Mouse (Mus musculus) A20 (cell line): ENCODE results near the gene Cachd1.

Source experiments
- DNase-seq: peaks from one replicate; pipeline ENCODE4 v3.0.0-alpha.2; 2011; ENCODE audit warnings: low read depth, low spot score

Gene Cachd1

DNA sequence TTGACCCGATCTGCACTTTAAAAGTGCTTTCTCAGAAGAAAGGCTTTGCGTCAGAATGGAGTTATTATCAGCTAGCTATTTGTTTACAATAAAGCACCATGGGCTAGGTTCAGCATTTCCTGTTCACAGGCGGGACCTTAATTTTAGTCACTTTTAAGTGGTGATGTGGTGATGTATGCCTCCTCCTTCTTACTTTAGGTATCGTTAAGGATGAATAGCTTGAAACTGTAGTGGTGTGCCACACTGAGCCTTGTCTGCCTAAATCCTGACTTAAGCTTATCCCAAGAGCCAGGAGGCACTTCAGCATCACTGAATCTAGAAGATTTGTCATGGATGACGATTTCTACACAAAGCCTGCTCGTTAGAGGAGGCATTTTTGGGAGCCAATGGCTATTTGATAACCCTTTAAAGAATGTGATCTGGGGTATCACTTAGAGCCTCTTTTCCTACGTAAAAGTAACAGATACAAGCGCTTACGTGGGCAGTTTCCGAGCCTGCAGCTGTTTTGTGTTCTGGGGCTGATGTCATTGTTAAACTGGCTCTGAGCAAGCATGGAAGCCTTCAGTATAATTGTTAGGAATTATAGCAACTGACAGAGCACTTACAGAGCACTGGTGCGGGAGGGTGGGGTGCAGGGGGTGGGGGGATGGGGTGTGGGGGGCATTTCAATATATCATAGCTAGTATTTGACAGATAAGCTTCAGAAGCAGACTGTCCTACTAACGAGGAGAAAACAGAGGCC is 89.7 kb downstream of the Cachd1 start:
- DNase-seq, result no peak

- no peak for DNase-seq
These were observed 100.9 kb downstream of the Cachd1 start for GRCm38 (mm10) chr4:100877351-100877750.

- no peak for DNase-seq
These were observed 102.9 kb downstream of the Cachd1 start for GRCm38 (mm10) chr4:100879414-100879813.

GRCm38 (mm10) chr4:100880075-100880474 is 103.6 kb downstream of the Cachd1 start:
- DNase-seq, result no peak

- DNase-seq, result no peak
These were observed 109.6 kb downstream of the Cachd1 start for GRCm38 (mm10) chr4:100885793-100886742.

GRCm38 (mm10) chr4:100886743-100887416 is 110.4 kb downstream of the Cachd1 start:
- no peak for DNase-seq

DNA sequence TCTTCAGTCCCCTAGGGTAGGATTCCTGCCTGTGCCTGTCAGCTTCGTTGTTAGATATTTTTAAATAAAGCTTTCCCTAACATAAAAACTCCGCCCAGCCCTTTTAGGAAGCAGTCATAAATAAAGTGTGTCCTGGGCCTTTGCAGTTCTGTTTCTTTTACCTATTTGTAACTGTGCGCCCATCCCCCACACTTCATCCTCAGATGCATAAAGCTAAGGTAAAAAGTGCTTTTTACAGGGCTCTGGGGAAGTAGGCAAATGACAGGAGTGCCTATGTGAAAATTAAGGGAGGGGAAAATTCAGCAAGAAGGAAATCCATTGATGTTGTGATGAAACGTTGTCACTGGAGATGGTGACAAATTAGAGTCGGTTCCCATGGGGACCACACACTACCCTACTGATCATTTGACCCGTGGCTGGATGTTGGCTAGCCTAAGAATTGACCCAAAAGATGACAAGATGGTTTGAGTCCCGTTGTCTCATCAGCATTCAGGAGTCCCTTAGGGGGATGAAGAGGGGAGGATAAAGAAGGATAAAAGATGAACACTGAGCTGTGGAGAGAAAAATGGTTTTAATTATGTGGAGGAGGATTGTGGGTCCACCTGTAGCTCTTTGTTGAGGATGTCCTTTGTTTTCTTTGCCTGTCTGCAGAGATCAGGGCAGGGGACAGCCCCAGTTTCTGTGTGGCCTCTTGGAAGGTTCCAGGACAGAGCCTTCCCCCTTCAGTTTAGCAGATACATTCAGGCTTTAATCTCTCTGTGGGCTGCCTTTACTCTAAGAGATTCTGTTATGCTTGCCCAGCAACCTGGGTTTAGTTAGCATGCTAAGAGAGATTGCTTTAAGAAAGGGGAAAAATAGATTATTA is 113.9 kb downstream of the Cachd1 start:
- DNase-seq, result no peak

- DNase-seq, result no peak
These were observed 117.3 kb downstream of the Cachd1 start for GRCm38 (mm10) chr4:100893739-100894138.

- DNase-seq, result no peak
These were observed 117.7 kb downstream of the Cachd1 start for GRCm38 (mm10) chr4:100894142-100894541.

GRCm38 (mm10) chr4:100896260-100897010 is 120.0 kb downstream of the Cachd1 start:
- no peak for DNase-seq

GRCm38 (mm10) chr4:100897943-100898342 is 121.5 kb downstream of the Cachd1 start:
- no peak for DNase-seq

DNA sequence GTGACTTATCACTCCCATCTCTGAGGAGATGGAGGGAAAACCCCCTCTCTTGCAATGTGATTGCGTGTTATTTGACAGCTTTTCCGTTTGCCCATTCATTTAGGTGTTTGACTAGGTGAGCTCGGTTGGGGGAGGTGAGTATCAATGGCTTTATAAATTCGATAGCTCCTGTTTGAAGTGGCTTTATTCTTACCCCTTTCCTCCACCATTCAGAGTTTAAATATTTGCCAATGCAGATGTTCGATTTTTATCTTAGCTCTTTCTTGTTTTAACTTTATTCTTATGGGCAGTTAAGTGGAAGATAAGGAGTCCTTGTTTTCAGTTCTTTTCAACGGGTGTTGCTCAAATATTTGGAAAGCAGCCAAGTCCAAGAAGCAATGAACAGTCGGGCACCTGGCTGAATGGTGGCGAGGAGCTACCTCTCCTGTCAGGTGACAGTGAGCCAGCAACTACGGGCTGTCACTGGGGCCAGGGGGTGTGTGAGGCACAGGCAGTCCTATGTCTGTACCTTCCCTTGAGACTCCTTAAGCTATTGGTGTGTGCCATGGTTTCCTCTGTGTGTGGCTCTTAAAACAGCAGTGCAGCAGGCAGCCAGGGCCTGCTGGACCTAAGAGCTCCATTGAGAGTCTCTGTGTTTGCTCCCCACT is 133.3 kb downstream of the Cachd1 start:
- DNase-seq, result no peak

DNA sequence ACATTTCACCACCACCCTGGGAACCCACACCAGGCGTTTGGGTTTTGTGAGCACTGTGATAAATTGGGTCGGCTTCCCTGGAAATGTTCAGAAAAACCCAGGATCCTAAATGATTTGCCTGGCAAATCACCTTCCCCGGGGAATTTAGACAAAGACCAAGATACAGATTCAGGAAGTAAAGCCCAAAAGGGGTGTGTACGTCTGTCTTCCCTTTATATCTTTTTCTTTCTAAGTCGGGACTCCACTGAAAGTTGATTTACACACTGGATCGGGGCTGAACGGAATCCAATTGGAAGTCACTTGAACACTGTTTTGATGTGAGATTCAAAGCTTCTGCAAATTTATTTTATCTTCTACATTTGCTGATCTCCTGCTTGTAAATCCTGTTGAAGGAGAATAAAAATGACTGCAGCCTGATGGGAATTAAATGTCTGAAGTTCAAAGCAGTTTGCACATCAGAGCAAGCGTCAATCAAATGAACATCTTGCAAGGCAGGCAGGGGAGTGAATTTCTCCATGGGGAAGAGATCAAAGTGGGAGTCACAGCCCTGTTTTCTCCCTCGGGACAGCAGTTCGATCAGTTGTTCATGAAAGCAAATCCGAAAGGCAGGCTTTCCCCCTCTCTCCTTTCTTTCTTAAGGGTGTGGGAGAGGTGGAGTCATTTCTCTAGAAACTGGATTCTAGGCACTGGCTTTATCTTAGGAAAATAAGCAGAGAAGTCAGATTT is 134.3 kb downstream of the Cachd1 start:
- DNase-seq, result no peak

- no peak for DNase-seq
These were observed 135.2 kb downstream of the Cachd1 start for GRCm38 (mm10) chr4:100911658-100912057.

DNA sequence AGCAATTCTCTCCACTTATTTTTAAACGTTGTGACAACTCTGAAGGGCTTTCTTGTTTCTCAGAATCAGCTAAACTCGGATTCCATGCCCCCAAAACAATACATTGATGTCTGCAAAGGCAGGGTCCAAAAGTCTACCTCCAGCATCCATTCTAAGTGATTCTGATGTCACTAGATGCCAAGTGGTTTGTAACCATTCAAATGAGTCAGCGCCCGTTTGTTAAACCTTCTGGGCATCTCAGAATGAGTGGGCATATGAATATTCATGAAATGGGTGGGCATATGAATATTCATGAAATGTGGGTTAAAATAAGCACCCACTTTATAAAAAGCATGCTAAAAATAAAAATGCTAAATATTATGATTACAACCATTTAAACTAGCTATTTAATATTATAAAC is 137.2 kb downstream of the Cachd1 start:
- no peak for DNase-seq

DNA sequence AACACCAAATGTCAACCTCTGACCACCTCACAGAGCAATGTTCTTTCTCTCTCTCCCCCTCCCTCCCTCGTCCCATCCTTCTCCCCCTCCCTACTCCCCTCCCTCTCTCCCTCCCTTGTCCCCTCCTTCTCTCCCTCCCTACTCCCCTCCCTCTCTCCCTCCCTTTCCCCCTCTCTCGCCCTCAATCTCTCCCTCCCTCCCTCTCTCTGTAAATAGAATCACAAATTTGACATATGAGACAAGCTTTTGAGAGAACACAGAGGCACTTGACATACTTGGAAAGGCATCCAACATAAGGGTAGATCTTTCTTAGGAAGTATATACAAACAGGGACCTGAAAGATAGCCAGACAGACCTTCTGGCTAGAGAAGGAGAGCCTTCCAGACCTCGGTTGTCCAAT is 138.1 kb downstream of the Cachd1 start:
- DNase-seq, result no peak

GRCm38 (mm10) chr4:100915093-100915492 is 138.6 kb downstream of the Cachd1 start:
- no peak for DNase-seq

DNA sequence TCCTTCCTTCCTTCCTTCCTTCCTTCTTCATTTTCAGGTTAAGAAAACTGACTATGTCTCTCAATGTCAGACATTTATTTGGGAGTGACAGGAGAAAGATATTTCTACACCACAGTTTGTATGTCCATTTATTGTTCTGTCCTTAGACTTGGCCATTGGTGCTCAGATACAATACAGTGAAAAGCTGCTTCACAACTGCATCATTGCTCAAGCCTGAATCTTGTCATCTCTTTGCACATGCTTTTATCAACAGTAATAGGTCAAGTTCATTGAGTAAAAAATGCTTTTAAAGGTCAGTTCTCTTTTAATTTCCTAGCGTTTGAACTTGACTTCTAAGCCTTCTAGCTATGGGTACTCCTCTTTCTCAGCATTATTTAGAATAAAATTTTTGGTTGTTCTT is 141.0 kb downstream of the Cachd1 start:
- no peak for DNase-seq

DNA sequence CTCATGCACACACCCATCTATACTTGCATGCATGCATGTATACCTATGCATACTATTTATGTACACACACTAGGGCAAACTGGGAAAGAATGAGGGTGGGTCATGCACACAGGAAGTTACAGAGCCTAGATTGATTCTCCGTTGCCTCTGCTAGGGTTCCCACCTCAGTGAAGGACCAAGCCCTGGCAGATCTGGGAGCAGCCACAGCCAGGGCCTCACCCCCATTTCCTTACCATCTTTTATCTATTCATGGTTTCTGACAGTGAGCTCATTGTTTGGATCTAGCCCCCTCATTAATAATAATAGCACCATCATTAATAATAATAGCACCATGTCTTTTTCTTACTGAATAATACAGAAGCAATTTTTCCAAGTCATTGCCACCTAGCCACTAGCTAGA is 143.9 kb downstream of the Cachd1 start:
- DNase-seq, result no peak
